Mouse (Mus musculus): ENCODE results near the gene Kdm4b.

Gene Kdm4b

DNA sequence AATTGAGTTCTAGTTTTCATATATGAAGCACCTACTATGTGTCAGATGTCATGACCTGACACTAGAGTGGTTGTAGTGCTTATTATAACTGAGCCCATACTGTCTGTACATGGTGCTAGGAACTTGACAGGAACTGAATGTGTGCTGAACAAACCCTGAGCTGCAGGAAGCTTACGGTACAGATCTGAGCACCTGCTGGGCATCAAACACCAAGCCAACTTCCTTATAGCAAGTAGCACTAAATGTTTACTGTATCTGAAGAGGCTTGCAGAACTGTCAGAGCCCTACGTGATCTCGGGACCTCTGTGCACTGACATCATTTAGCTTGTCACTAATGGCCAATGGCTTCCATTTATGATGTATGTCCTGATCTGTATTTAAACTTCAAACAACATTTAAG is 105.7 kb downstream of the Kdm4b start:
- no peak for DNase-seq (ENCODE audit: low read depth, low spot score)

- DNase-seq (ENCODE audit: low read depth, low spot score) = no peak
Measured at GRCm38 (mm10) chr17:56439731-56440460, 114.0 kb downstream of the Kdm4b start.

DNA sequence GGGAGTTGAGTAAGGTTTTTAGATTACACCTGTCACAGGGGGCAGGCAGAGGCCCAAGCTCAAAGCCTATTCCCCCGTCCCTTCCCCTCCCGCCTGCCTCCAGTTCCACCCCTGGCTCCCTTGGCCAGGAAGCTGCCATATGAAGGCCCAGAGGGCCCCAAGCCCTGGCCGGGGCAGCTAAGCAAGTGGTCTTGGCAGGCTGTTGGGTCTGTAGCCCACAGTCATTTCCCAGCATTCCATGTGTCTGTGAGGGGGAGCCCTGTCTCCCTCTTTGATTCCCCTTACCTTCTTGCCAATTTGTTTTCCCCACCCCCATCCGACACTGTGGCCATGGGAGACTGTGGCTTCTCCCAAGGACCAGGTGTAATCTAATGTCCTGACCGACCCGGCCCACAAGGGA is 116.5 kb downstream of the Kdm4b start:
- DNase-seq (ENCODE audit: low read depth, low spot score) = no peak

DNA sequence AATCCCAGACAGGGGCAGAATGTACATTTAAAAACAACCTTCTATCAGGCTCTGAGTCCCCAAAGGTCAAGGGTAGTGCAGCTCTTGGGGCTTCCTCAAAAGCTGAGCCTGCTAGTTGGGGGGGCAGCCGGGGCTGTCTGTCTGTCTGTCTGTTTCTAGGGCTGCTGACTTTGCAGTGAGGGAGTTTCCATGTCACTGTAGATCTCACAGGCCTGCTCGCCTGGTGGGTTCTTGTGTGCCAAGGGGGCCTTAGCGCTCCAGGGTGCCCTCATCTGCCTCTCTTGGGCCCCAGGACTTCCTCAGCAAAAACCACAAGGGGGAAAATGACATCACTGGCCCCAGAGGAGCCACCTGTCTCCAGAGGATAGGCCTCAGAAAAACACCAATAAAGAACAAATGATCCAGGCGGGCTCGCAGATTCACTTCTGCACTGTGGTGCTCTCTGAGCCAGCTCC is 117.5 kb downstream of the Kdm4b start:
- DNase-seq (ENCODE audit: low read depth, low spot score) = no peak

DNA sequence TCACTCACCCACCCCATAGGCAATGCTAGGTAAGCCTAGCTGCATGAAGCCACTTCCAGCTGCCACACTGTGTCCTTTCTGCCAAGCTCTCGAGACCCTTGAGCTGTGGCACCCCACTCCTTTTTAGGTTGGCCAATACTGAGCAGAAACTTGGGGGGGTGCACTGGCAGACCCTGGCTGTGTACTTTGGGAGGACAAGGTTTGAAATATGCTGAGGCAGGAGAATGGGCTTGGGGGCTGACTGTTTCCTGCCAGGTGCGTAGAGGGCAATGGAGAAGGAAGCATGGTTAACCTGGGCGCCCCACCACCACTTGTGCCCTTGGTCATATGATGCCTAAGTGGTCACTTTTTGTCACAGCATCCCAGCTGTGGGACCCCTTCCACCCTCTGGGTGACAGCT is 118.9 kb downstream of the Kdm4b start:
- no peak for DNase-seq (ENCODE audit: low read depth, low spot score)

DNA sequence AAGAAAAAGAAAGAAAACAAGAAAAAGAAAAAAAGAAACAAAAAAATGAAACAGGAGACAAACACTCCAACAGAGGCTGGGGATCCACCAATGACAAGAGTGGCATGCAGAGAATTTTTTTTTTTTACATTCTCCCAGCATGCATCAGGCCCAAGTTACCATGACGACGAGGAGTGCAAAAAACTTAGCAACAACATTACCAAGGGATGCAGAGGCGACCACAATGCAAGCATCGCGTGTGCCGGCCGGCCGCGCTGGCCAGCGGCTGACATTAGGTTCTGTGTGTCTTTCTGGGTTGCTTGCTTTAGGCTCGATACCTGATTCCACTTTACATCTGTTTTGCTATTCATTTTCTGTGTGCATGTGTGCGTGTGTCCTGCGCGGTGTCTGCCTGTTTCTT is 119.5 kb downstream of the Kdm4b start:
- no peak for DNase-seq (ENCODE audit: low read depth, low spot score)

DNA sequence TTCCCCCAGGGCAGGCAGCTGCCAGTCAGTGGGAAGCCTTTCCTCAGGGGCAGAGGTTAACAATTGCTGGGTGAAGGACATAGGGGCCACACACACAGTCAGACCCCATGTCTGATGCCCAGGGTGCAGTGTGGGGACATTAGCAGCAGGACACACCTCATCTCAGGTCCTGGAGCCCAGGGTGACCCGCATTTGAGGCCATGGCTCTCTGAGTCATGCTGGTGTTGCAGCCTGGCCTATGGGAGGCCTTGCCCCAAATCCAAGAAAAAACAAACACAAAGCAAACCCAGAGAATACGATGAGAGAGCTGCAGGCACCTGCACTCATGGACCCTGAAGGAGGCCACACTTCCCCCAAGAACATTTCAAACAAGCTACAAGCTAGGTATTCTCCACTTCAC is 121.9 kb downstream of the Kdm4b start:
- DNase-seq (ENCODE audit: low read depth, low spot score) = no peak
